Mouse (Mus musculus) kidney, adult 2 months (tissue): ENCODE data around the gene H2afz. TPM values are rescaled to one million over a fixed set of nuclear protein-coding genes. Genes with fewer than 3 reads are reported as not detected.

Source experiments
- DNase-seq: peaks from one replicate; pipeline ENCODE4 v3.0.0; 2021
- H3K27ac ChIP-seq: fragments of 200-500 bp; 2 replicates; pipeline ENCODE4 v1.5.1; 2012; ENCODE audit warnings: low read depth, low read length, control low read depth, inconsistent platforms; ENCODE audit not compliant: insufficient read depth
- H3K27me3 ChIP-seq: fragments of 200-500 bp; replicated peaks from 2 replicates; pipeline ENCODE4 v1.6.1; 2012; ENCODE audit warnings: mild to moderate bottlenecking, moderate library complexity, low read length, inconsistent platforms; ENCODE audit not compliant: control insufficient read depth, insufficient read depth
- H3K36me3 ChIP-seq: fragments of 200-500 bp; 2 replicates; pipeline ENCODE4 v1.6.1; 2012; ENCODE audit warnings: mild to moderate bottlenecking, moderate library complexity, low read length, inconsistent platforms; ENCODE audit not compliant: control insufficient read depth, insufficient read depth
- H3K4me1 ChIP-seq: fragments of 200-500 bp; 2 replicates; pipeline ENCODE4 v1.6.1; 2011; ENCODE audit warnings: low read length; ENCODE audit not compliant: control insufficient read depth, insufficient read depth
- H3K4me3 ChIP-seq: fragments of 200-500 bp; 2 replicates; pipeline ENCODE4 v1.5.1; 2011; ENCODE audit warnings: mild to moderate bottlenecking, low read depth, low read length, control low read depth; ENCODE audit not compliant: insufficient read depth
- CTCF ChIP-seq: fragments of 200-500 bp; conservative IDR thresholded peaks from 2 replicates; pipeline ENCODE4 v1.5.1; 2011; ENCODE audit warnings: low read depth, mild to moderate bottlenecking, control low read depth, low read length, moderate library complexity, mixed read lengths; ENCODE audit not compliant: insufficient read depth, insufficient read length
- POLR2A ChIP-seq: fragments of 200-500 bp; IDR thresholded peaks from one replicate; pipeline ENCODE4 v1.6.1; 2011; ENCODE audit warnings: low read depth, low read length, control low read depth
- WGBS: fragments of 180-500 bp; shearing (Covaris S2); methylation state at CpG from one replicate; pipeline ENCODE4 v1.1.7; 2018; 5-methylcytosine and 5-hydroxymethylcytosine counted together
- polyA plus RNA-seq: library from polyadenylated mRNA; depleted of rRNA; stranded (reverse); fragments of >200 nt; gene quantifications from 2 replicates; pipeline ENCODE4 v1.2.3, GENCODE M21; 2012

Gene H2afz
- polyA plus RNA-seq, 1 experiment, result 365 TPM

DNA sequence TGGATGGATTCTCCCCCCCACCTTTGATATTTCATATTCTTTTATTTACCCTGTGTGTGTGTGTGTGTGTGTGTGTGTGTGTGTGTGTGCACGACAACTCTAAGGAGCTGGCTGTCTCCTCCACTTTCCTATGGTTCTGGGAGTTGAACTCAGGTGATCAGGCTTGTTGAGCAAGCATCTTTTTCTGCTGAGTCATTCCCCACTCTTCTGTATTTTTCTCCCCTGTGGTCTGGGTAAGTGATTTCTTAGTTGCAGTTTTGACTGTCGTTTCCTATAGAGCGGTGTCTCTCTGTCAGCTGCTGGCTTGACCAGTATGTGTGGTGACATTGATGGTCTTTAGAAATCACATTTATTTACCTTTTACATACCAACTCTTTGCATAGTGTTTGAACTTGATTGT is 15.0 kb downstream of the H2afz start:
- Histone ChIP-seq H3K27ac (no peak overlapping the region), H3K27me3 (no peaks in the 10 kb centered on the region), H3K4me3 (no peak overlapping the region), H3K4me1 (no peaks in the 10 kb centered on the region), H3K36me3 (no peaks in the 10 kb centered on the region)
- TF ChIP-seq POLR2A (no peak), CTCF (no peak)
- 67% methylated on average over 3 of the region's 3 CpGs for WGBS
- DNase-seq, result no peak

DNA sequence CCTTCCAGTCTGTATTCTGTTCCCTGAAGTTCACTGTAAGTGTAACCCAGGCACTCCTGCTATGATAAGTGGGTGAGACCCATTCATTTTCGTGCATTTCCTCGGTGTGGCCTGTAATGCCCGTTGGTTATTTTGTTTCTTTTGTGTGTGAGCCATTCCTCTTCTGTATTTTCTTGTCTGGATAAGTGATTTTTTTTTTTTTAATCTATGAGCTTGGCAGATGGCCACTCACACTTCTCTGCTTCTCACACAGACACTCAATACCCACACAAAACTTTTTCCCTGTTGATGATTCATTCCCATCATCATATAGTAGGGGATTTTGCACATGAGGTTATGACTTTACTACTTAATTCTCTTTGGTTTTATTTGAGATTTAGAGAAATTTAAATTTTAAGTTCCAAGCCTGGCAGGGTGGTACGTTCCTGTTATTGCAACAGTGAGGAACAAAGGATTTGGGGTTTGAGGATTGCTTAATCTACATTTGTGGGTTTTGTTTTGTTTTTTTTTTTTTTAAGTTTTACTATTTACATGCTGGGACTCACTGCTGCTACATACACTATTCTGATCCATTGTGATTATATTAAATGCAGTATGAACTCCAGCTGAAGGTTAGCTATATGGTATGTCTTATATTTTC is 15.9 kb downstream of the H2afz start:
- Histone ChIP-seq H3K27ac (no peak overlapping the region), H3K4me1 (no peaks in the 10 kb centered on the region), H3K4me3 (no peak overlapping the region), H3K27me3 (no peaks in the 10 kb centered on the region), H3K36me3 (no peaks in the 10 kb centered on the region)
- TF ChIP-seq CTCF, result no peak
- TF ChIP-seq POLR2A, result no peak
- WGBS, result 77% methylated on average over 4 of the region's 4 CpGs
- DNase-seq, result no peak

DNA sequence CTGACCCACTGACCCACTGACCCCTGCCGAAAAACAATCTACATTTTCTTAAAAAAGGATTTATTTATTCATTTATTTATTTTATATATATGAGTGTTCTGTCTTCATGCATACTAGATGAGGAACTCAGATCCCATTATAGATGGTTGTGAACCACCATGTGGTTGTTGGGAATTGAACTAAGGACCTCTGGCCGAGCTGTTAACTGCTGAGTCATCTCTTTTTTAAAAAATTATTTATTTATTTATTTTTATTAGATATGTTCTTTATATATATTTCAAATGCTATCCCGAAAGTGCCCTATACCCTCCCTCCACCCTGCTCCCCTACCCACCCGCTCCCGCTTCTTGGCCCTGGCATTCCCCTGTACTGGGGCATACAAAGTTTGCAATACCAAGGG is 16.8 kb downstream of the H2afz start:
- no peak for TF ChIP-seq POLR2A
- TF ChIP-seq CTCF, result no peak
- no peaks in the 10 kb centered on the region for H3K27me3 ChIP-seq
- no peak overlapping the region for H3K27ac ChIP-seq
- WGBS, result 94% methylated on average over 5 of the region's 5 CpGs
- no peak overlapping the region for H3K4me3 ChIP-seq
- no peaks in the 10 kb centered on the region for H3K36me3 ChIP-seq
- DNase-seq, result no peak
- H3K4me1 ChIP-seq, result no peaks in the 10 kb centered on the region

DNA sequence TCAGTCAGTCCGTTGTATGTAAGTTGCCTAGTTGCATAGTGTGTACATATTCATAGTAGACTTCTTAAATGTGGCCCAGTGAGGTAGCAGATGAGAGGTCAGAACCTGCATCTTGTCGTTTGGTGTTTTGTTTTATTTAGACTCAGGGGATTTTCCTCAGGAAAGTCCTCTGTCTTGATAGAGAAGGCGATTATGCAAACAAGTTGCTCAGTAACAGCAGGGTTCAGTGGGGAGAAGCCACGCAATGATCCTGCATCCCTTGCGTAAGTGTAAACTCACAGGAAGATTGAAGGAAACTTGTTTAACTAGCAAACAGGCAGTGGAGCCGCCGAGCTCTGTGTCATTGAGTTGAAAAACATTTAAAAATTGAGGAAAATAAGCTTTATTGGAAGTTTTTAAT is 23.7 kb downstream of the H2afz start:
- no peaks in the 10 kb centered on the region; the same call in 1 of the 2 replicates for H3K36me3 ChIP-seq
- H3K27ac ChIP-seq, result no peak overlapping the region
- WGBS, result 91% methylated on average over 7 of the region's 7 CpGs
- TF ChIP-seq POLR2A (no peak), CTCF (no peak)
- DNase-seq, result no peak
- no peaks in the 10 kb centered on the region for H3K4me1 ChIP-seq
- no peaks in the 10 kb centered on the region for H3K27me3 ChIP-seq
- no peak overlapping the region for H3K4me3 ChIP-seq

DNA sequence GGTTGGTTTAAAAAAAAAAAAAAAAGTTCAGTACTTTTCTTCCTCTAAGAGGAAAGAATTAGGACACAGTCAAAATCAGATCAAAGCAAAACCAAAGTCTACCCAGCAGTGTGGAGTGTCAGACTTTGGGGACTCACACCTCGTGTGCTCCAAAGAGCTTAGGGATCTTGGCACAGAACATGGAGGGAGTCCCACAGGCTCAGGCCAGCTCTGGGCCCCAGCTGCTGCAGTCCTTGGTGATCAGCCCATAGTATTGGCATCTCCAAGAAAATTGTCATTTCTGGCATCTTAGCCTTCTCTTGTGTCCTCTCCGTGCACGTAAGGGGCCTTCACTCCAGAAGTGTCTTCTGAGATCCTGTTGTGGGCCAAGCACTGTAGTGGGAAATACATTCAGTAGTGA is 26.8 kb downstream of the H2afz start:
- Histone ChIP-seq H3K27me3 (no peaks in the 10 kb centered on the region), H3K27ac (no peak overlapping the region), H3K4me1 (no peaks in the 10 kb centered on the region), H3K36me3 (no peaks in the 10 kb centered on the region; the same call in 1 of the 2 replicates), H3K4me3 (no peak overlapping the region)
- no peak for DNase-seq
- TF ChIP-seq POLR2A (no peak), CTCF (no peak)
- WGBS, result 90% methylated on average over 3 of the region's 3 CpGs

DNA sequence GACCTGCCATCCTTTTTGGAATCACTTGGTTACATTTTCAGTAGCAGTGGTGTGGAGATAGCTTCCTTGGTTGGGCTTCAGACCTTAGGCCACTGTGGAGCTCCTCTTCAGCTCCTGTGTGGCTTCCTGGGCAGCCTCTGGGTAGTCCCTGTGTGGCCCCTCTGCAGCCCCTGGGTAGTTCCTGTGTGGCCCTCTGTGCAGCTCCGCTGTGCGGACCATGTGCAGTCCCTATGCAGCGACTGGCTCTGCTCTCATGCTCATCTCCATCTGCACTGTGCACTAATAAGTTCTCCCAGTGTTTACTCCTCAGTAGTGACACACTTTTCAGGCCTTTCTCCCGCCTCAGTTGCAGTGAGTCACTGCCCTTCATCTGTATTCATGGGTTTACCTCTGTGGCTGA is 27.8 kb downstream of the H2afz start:
- Histone ChIP-seq H3K4me1 (no peaks in the 10 kb centered on the region), H3K27ac (no peak overlapping the region), H3K4me3 (no peak overlapping the region), H3K27me3 (no peaks in the 10 kb centered on the region), H3K36me3 (no peaks in the 10 kb centered on the region; the same call in 1 of the 2 replicates)
- DNase-seq, result no peak
- TF ChIP-seq POLR2A (no peak), CTCF (no peak)
- over 99% methylated on average over 4 of the region's 4 CpGs for WGBS

DNA sequence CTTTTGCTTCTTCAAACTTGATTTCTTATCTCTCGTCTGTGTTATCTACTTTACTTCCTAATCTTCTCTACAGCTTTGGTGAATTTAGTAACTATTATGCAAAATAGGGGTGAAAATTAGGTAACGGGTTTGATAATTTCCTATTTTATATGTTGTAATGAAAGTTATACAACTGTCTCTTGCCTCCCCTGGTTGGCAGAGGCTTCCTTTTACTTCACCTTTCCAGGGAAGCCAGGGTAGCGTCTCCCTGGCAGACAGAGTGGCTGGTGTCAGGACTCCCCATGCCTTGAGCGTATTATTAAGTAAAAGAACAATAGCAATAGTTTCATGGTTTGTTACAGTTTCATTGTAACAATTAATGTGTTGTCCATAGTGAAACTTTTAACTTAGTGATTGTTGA is 29.5 kb downstream of the H2afz start:
- no peak overlapping the region for H3K27ac ChIP-seq
- no peaks in the 10 kb centered on the region for H3K4me1 ChIP-seq
- WGBS, result 92% methylated on average over 4 of the region's 4 CpGs
- DNase-seq, result no peak
- no peak overlapping the region for H3K4me3 ChIP-seq
- no peak for TF ChIP-seq CTCF
- TF ChIP-seq POLR2A, result no peak
- H3K36me3 ChIP-seq, result no peaks in the 10 kb centered on the region; the same call in 1 of the 2 replicates
- no peaks in the 10 kb centered on the region for H3K27me3 ChIP-seq
